Mouse (Mus musculus) kidney, embryonic 14.5 days (tissue): ENCODE measurements around the gene Eml3. TPM values are rescaled to one million over a fixed set of nuclear protein-coding genes. Genes with fewer than 3 reads are reported as not detected.

Experiments
- ATAC-seq: fragments of 200-750 bp; cut with Nextera tagmentation; 2 replicates; pipeline ENCODE4 v1.8.0; 2017; ENCODE audit warnings: moderate number of reproducible peaks, mild to moderate bottlenecking, moderate TSS enrichment, moderate library complexity; ENCODE audit not compliant: low FRiP score, low TSS enrichment
- H3K27ac ChIP-seq: fragments of 300-500 bp; sonication (generic); 2 replicates; pipeline ENCODE4 v1.5.1; 2014; ENCODE audit warnings: low read depth, mild to moderate bottlenecking, low read length, moderate library complexity, mixed read lengths
- H3K27me3 ChIP-seq: fragments of 300-500 bp; sonication (generic); 2 replicates; pipeline ENCODE4 v1.6.1; 2014; ENCODE audit warnings: mild to moderate bottlenecking, low read length; ENCODE audit not compliant: control insufficient read depth, insufficient read depth
- H3K36me3 ChIP-seq: fragments of 300-500 bp; sonication (generic); 2 replicates; pipeline ENCODE4 v1.6.1; 2014; ENCODE audit warnings: low read length, mixed read lengths; ENCODE audit not compliant: control insufficient read depth, insufficient read depth
- H3K4me1 ChIP-seq: fragments of 300-500 bp; sonication (generic); 2 replicates; pipeline ENCODE4 v1.6.1; 2014; ENCODE audit warnings: low read length, mixed read lengths; ENCODE audit not compliant: control insufficient read depth, insufficient read depth
- H3K4me2 ChIP-seq: fragments of 300-500 bp; sonication (generic); replicated peaks from 2 replicates; pipeline ENCODE4 v1.6.1; 2014; ENCODE audit warnings: low read depth, mild to moderate bottlenecking, low read length
- H3K4me3 ChIP-seq: fragments of 300-500 bp; sonication (generic); 2 replicates; pipeline ENCODE4 v1.5.1; 2014; ENCODE audit warnings: mild to moderate bottlenecking, low read length
- H3K9ac ChIP-seq: fragments of 300-500 bp; sonication (generic); 2 replicates; pipeline ENCODE4 v1.6.1; 2014; ENCODE audit warnings: low read depth, mild to moderate bottlenecking, low read length, moderate library complexity
- H3K9me3 ChIP-seq: fragments of 300-500 bp; sonication (generic); 2 replicates; pipeline ENCODE4 v1.6.1; 2016; ENCODE audit warnings: low read length; ENCODE audit not compliant: control insufficient read depth
- WGBS: fragments of 180-500 bp; shearing (Covaris S2); extraction: QIAGEN DNeasy Blood & Tissue Kit; methylation state at CpG from one replicate; pipeline ENCODE4 v1.1.7; 2014; 5-methylcytosine and 5-hydroxymethylcytosine counted together
- polyA plus RNA-seq: library from polyadenylated mRNA; unstranded; fragments of >200 nt; fragmentation: Nextera tagmentation; extraction: Ambion mirVana; gene quantifications from 2 replicates; pipeline ENCODE4 v1.2.1, GENCODE M21; 2014

Eml3 gene
- polyA plus RNA-seq, 1 experiment from 2014 or later = 18.7 TPM

DNA sequence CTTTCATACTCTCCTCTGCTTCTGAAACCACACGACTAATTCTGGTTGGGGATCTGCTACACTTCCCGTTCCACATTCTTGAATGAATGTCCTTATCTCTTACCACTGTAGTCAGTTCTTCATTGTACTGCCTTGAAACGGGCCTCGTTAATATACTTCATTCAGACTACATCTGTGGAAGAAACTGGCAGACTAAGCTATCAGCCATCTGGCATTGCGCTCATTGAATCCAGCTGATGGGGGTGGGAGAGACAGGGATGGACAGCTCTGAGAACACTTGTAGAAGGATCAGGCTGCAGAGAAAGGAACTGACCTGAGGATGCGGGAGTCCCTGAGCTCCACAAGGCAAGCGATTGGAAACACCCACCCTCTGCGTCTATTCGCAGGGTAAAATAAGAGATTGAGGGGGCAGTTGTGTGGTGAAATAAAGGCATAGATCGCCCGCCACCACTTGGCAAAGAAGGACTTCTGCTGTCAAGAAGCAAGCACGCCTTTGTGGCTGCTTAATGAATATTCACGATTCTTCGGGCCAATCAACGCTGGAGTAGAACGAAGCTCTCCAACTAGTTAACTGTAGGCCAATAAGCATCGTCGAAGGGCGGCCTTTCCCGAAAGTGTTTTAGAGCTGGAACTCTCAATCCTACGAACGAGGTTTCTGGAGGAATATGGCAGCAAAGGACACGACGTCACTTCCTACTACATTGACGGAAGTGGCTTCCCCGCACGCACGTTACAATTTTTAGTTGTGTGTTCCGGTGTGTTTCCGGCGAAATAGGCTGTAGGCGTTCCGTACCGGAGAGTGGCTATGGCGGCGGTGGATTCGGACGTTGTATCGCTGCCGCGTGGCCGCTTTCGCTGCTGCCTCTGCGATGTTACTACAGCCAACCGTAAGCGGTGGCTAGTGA, 24.0 kb downstream of the Eml3 start, which contains the start of gene Tut1:
Tut1 (plus strand) TSS at position 713 of the 905 bp plus-strand sequence.
- 5% methylated on average over 46 of the region's 46 CpGs for WGBS
- Histone ChIP-seq H3K27me3 (no peaks in the 10 kb centered on the region), H3K4me2 (peak within 1 kb of the TSS; percentile 82), H3K4me1 (peaks cover 4% of the 10 kb centered on the region; the same call in 1 of the 2 replicates), H3K9me3 (no peaks in the 10 kb centered on the region), H3K36me3 (peaks cover 60% of the 10 kb centered on the region), H3K9ac (peak within 1 kb of the TSS; percentile 73), H3K4me3 (peak within 1 kb of the TSS; percentile 79), H3K27ac (peak within 1 kb of the TSS; percentile 71)
- ATAC-seq = peak; percentile 95

GRCm38 (mm10) chr19:8954171-8954570, 24.8 kb downstream of the Eml3 start:
- Histone ChIP-seq H3K4me1 (peaks cover 4% of the 10 kb centered on the region; the same call in 1 of the 2 replicates), H3K4me3 (peak overlapping the region; percentile 79), H3K9me3 (no peaks in the 10 kb centered on the region), H3K4me2 (peak overlapping the region; percentile 82), H3K27ac (peak overlapping the region; percentile 69; the same call in 1 of the 2 replicates), H3K9ac (peak overlapping the region; percentile 73), H3K27me3 (no peaks in the 10 kb centered on the region), H3K36me3 (peaks cover 60% of the 10 kb centered on the region)
- no peak for ATAC-seq
- WGBS = 7% methylated on average over 9 of the region's 9 CpGs

DNA sequence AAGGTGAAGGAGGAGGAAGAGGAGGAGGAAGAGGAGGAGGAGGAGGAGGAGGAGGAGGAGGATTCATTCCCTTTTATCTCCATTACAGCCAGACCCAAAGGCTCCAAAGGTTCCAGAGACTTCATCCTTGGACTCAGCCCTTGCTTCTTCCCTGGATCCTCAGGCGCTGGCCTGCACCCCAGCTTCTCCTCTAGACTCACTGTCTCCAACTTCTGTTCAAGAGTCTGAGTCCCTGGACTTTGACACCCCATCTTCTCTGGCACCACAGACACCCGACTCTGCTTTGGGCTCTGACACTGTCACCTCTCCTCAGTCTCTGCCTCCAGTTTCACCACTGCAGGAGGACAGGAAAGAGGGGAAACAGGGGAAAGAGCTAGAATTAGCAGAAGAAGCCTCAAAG, 32.9 kb downstream of the Eml3 start:
- WGBS = 96% methylated on average over 2 of the region's 2 CpGs

GRCm38 (mm10) chr19:8965075-8965474, 35.7 kb downstream of the Eml3 start:
- Histone ChIP-seq H3K27me3 (no peaks in the 10 kb centered on the region), H3K4me1 (peaks cover 4% of the 10 kb centered on the region; the same call in 1 of the 2 replicates), H3K4me2 (no peak overlapping the region), H3K9me3 (no peaks in the 10 kb centered on the region), H3K4me3 (no peak overlapping the region), H3K36me3 (peaks cover 73% of the 10 kb centered on the region), H3K9ac (peak overlapping the region; percentile 62), H3K27ac (no peak overlapping the region)
- no peak for ATAC-seq
- 80% methylated on average over 11 of the region's 11 CpGs for WGBS

More for the DNA sequence above, 32.9 kb downstream of the Eml3 start:
- Histone ChIP-seq H3K9ac (no peak overlapping the region), H3K4me1 (no peaks in the 10 kb centered on the region), H3K27ac (no peak overlapping the region), H3K9me3 (no peaks in the 10 kb centered on the region), H3K36me3 (peaks cover 79% of the 10 kb centered on the region), H3K4me2 (no peak overlapping the region), H3K4me3 (no peak overlapping the region), H3K27me3 (no peaks in the 10 kb centered on the region)
- no peak for ATAC-seq

GRCm38 (mm10) chr19:8965771-8966170, 36.4 kb downstream of the Eml3 start:
- Histone ChIP-seq H3K4me3 (peak overlapping the region; percentile 72), H3K9ac (peak overlapping the region; percentile 62; the same call in 1 of the 2 replicates), H3K9me3 (no peaks in the 10 kb centered on the region), H3K4me1 (peaks cover 4% of the 10 kb centered on the region; the same call in 1 of the 2 replicates), H3K36me3 (peaks cover 73% of the 10 kb centered on the region), H3K27me3 (no peaks in the 10 kb centered on the region), H3K27ac (peak overlapping the region; percentile 87), H3K4me2 (peak overlapping the region; percentile 47)
- no peak for ATAC-seq
- WGBS = 74% methylated on average over 8 of the region's 8 CpGs

GRCm38 (mm10) chr19:8966198-8966589, 36.8 kb downstream of the Eml3 start:
- peak overlapping the region; percentile 72 for H3K4me3 ChIP-seq
- H3K27ac ChIP-seq = peak overlapping the region; percentile 87
- no peaks in the 10 kb centered on the region for H3K9me3 ChIP-seq
- no peak for ATAC-seq
- H3K4me1 ChIP-seq = peaks cover 4% of the 10 kb centered on the region; the same call in 1 of the 2 replicates
- peak overlapping the region; percentile 47 for H3K4me2 ChIP-seq
- H3K9ac ChIP-seq = peak overlapping the region; percentile 62
- peaks cover 75% of the 10 kb centered on the region for H3K36me3 ChIP-seq
- no peaks in the 10 kb centered on the region for H3K27me3 ChIP-seq
- WGBS = 35% methylated on average over 5 of the region's 5 CpGs

- under 1% methylated on average over 52 of the region's 52 CpGs for WGBS
- H3K27ac ChIP-seq = peak within 1 kb of the TSS; percentile 87
- peak within 1 kb of the TSS; percentile 87 for H3K9ac ChIP-seq
- no peaks in the 10 kb centered on the region for H3K9me3 ChIP-seq
- peak within 1 kb of the TSS; percentile 72 for H3K4me3 ChIP-seq
- H3K4me2 ChIP-seq = peak within 1 kb of the TSS; percentile 47
- H3K36me3 ChIP-seq = peaks cover 75% of the 10 kb centered on the region
- H3K4me1 ChIP-seq = peaks cover 4% of the 10 kb centered on the region; the same call in 1 of the 2 replicates
- H3K27me3 ChIP-seq = no peaks in the 10 kb centered on the region
- peak; percentile 99 for ATAC-seq
These were observed 37.4 kb downstream of the Eml3 start, which contains the start of gene Eef1g for GRCm38 (mm10) chr19:8966590-8967372. Gene Eef1g (plus strand): TSS chr19:8967041.

- peaks cover 75% of the 10 kb centered on the region for H3K36me3 ChIP-seq
- H3K27ac ChIP-seq = peak overlapping the region; percentile 3; the same call in 1 of the 2 replicates
- WGBS = 0% methylated on average over 8 of the region's 8 CpGs
These were observed 38.0 kb downstream of the Eml3 start for GRCm38 (mm10) chr19:8967373-8967743.

More at GRCm38 (mm10) chr19:8967373-8967743, 38.0 kb downstream of the Eml3 start:
- H3K27me3 ChIP-seq = no peaks in the 10 kb centered on the region
- peaks cover 4% of the 10 kb centered on the region; the same call in 1 of the 2 replicates for H3K4me1 ChIP-seq
- peak overlapping the region; percentile 87 for H3K9ac ChIP-seq
- no peaks in the 10 kb centered on the region for H3K9me3 ChIP-seq
- H3K4me2 ChIP-seq = peak overlapping the region; percentile 47
- H3K4me3 ChIP-seq = peak overlapping the region; percentile 72
- ATAC-seq = no peak
